Mouse (Mus musculus): ENCODE results near the gene Sec63. TPM values are rescaled to one million over a fixed set of nuclear protein-coding genes. Genes with fewer than 3 reads are reported as not detected.

Sec63 gene
- total RNA-seq, 2 experiments from 2014 or later = 46.8 to 54.6 TPM

- no peak for ATAC-seq (replicated peaks; ENCODE audit: poor library complexity, severe bottlenecking)
These were observed 65.9 kb downstream of the Sec63 start for GRCm38 (mm10) chr10:42827155-42827554.

- no peak for ATAC-seq (replicated peaks; ENCODE audit: poor library complexity, severe bottlenecking)
These were observed 68.7 kb downstream of the Sec63 start for GRCm38 (mm10) chr10:42830007-42830406.

GRCm38 (mm10) chr10:42830409-42830808 is 69.1 kb downstream of the Sec63 start:
- no peak for ATAC-seq (replicated peaks; ENCODE audit: poor library complexity, severe bottlenecking)

GRCm38 (mm10) chr10:42832677-42833076 is 71.4 kb downstream of the Sec63 start:
- ATAC-seq (replicated peaks; ENCODE audit: poor library complexity, severe bottlenecking) = no peak

- ATAC-seq (replicated peaks; ENCODE audit: poor library complexity, severe bottlenecking) = no peak
These were observed 72.8 kb downstream of the Sec63 start for GRCm38 (mm10) chr10:42833871-42834727.

- ATAC-seq (replicated peaks; ENCODE audit: poor library complexity, severe bottlenecking) = no peak
These were observed 76.8 kb downstream of the Sec63 start for GRCm38 (mm10) chr10:42838106-42838505.

GRCm38 (mm10) chr10:42838736-42839135 is 77.4 kb downstream of the Sec63 start:
- ATAC-seq (replicated peaks; ENCODE audit: poor library complexity, severe bottlenecking) = no peak

GRCm38 (mm10) chr10:42840036-42840435 is 78.7 kb downstream of the Sec63 start:
- ATAC-seq (replicated peaks; ENCODE audit: poor library complexity, severe bottlenecking) = no peak

GRCm38 (mm10) chr10:42841531-42842195 is 80.4 kb downstream of the Sec63 start:
- peak; percentile 62 for ATAC-seq (replicated peaks; ENCODE audit: poor library complexity, severe bottlenecking)

GRCm38 (mm10) chr10:42842358-42842757 is 81.1 kb downstream of the Sec63 start:
- peak; percentile 88 for ATAC-seq (replicated peaks; ENCODE audit: poor library complexity, severe bottlenecking)

- ATAC-seq (replicated peaks; ENCODE audit: poor library complexity, severe bottlenecking) = no peak
These were observed 82.1 kb downstream of the Sec63 start for GRCm38 (mm10) chr10:42843416-42843815.

- ATAC-seq (replicated peaks; ENCODE audit: poor library complexity, severe bottlenecking) = no peak
These were observed 84.2 kb downstream of the Sec63 start for GRCm38 (mm10) chr10:42845480-42845879.

GRCm38 (mm10) chr10:42848179-42849080 is 87.1 kb downstream of the Sec63 start:
- peak; percentile 44; the same call in 1 of the 2 replicates for ATAC-seq (replicated peaks; ENCODE audit: poor library complexity, severe bottlenecking)

GRCm38 (mm10) chr10:42849081-42849400 is 87.7 kb downstream of the Sec63 start:
- no peak; the same call in 1 of the 2 replicates for ATAC-seq (replicated peaks; ENCODE audit: poor library complexity, severe bottlenecking)

- ATAC-seq (replicated peaks; ENCODE audit: poor library complexity, severe bottlenecking) = no peak
These were observed 93.5 kb downstream of the Sec63 start for GRCm38 (mm10) chr10:42854838-42855237.

- ATAC-seq (replicated peaks; ENCODE audit: poor library complexity, severe bottlenecking) = no peak
These were observed 94.0 kb downstream of the Sec63 start for GRCm38 (mm10) chr10:42855250-42855649.

- ATAC-seq (replicated peaks; ENCODE audit: poor library complexity, severe bottlenecking) = no peak
These were observed 95.3 kb downstream of the Sec63 start for GRCm38 (mm10) chr10:42856574-42856973.

- no peak for ATAC-seq (replicated peaks; ENCODE audit: poor library complexity, severe bottlenecking)
These were observed 95.7 kb downstream of the Sec63 start for GRCm38 (mm10) chr10:42857021-42857420.

- ATAC-seq (replicated peaks; ENCODE audit: poor library complexity, severe bottlenecking) = no peak
These were observed 98.5 kb downstream of the Sec63 start for GRCm38 (mm10) chr10:42859781-42860158.

GRCm38 (mm10) chr10:42860159-42860911 is 99.0 kb downstream of the Sec63 start, which contains the start of gene Scml4:
Scml4 (plus strand) TSS chr10:42860370.
- ATAC-seq (replicated peaks; ENCODE audit: poor library complexity, severe bottlenecking) = peak; percentile 86
